Mouse (Mus musculus): ENCODE data around the gene Gm16427. TPM values are rescaled to one million over a fixed set of nuclear protein-coding genes. Genes with fewer than 3 reads are reported as not detected.
"Not testable (repeated sequence)": the region's sequence is repeated elsewhere in the genome, so short reads cannot be mapped to it uniquely, and the experiment has no call there.

The Gm16427 gene
- not detected in 2 replicates for polyA plus RNA-seq (2012; rRNA removed)

DNA sequence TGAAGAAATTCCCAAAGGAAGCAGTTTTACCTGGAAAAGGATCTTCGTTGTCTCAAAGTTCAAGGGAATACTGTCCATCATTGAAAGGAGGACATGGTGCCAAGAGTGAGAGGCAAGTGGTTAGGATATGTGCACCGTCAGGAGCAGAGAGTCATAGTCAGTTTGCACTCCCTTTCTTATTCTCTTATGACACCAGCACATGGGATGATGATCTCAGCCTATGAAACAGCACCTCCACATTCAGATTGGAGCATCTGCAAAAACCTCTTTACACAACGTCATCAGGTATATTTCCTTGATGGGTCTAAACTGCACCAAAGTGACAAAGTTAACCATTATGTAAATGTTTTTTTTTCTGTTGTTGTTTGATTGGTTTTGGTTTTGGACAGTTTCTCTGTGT lies at the start of gene Gm16427:
Gene Gm16427, minus strand, starts transcription at position 101 of the 400 bp plus-strand sequence.
- not testable (repeated sequence) for DNase-seq (ENCODE audit: low read depth, low spot score)
- WGBS = 80% methylated on average over 2 of the region's 3 CpGs

Other genes with a start within 250 kb of the Gm16427 start
- not detected in 2 replicates for gene C87414, start 131.4 kb upstream of the Gm16427 start, polyA plus RNA-seq (2012; rRNA removed)

Measured in large intestine, adult 2 months (tissue).